Mouse (Mus musculus): ENCODE data around the gene Nol6.

Nol6 gene

DNA sequence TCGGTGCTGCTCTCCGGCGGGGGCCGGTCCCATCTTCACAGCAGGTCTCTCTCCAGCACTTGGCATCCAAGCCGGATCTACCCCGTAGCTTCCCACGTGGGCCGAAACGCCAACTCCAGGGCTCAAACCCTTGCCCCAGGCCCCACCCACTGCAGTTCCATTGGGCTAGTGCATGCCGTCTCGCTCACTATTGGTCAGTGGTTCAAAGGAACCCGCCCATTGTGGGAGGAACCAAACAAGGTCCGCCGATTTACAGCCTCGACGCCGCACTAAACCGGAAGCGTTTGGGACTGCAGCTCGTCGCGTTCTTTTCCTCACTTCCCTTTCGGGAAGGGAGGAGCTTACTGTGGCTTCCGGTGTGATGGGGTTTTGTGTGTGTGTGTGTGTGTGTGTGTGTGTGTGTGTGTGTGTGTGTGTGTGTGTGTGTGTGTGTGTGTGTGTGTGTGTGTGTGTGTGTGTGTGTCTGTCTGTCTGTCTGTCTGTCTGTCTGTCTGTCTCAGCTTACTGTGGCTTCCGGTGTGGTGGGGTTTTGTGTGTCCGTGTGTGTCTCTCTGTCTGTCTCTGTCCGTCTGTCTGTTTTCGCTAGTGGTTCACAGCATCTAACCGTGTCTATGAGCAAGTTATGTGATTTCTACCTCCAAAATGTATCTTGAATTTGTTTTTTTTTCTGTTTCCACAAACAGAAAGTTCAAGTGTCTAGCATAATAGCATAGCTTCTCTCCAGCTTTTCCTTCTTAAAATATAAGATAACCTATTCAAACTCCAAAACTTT lies at the start of gene Nol6:
TSS of gene Nol6 (minus strand) at position 276 of the 772 bp plus-strand sequence.
- DNase-seq (ENCODE audit: low spot score in 2 of 2), result peak; percentile 99

DNA sequence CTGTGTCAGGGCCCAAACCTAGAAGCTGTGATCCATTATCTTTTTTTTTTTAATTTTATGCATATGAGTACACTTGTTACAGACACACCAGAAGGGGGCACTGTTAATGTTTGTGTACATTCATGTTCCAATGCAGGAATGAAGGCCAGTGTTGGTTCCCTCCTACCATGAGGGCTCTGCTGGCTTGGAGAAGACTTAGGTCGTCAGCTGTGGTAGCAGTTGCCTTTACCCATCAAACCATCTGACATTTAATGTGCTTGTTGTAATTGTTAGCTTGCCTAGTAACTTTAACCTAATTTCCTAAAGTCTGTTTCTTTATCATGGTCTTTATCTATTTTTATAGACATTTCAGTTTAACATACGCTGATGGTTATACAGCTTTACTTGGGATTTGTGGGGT lies 46.7 kb upstream of the Nol6 start:
- no peak for DNase-seq (ENCODE audit: low spot score in 2 of 2)

DNA sequence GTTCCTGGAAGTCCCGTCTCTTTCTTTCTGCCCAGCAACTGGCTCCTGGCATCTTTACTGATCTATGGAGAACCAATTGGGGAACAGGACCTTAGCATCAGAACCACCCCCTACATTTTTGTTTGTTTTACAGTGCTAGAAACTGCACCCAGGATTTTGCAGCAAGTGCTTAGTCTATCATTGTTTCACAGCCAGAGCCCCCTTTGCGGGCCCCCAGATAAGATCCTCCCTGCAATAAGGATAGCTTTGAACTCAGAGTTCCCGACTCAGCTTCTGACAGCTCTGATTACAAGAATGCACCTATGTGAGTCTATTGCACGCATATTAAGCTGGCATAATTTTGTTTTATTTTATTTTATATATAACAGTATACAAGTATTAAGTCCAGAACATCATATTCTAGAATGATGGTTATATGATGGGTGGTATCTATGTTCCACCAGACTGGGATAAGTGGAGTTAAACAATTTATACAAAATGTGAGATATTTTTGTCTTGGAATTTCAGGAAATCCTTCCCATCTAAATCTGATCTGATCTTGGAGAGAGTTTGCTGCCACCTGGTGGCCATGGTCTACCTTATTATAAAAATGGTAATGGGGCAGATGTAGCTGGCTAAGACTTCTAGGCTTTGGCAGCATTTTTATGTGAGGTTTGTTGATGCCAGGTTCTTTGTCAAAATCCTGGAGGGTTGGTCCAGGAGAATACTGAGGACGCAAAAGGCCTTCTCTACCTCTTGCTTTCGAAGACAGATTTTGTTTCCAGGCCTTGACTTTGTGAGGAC lies 41.6 kb upstream of the Nol6 start:
- peak; percentile 80 to 85 for DNase-seq (ENCODE audit: low spot score in 2 of 2)

DNA sequence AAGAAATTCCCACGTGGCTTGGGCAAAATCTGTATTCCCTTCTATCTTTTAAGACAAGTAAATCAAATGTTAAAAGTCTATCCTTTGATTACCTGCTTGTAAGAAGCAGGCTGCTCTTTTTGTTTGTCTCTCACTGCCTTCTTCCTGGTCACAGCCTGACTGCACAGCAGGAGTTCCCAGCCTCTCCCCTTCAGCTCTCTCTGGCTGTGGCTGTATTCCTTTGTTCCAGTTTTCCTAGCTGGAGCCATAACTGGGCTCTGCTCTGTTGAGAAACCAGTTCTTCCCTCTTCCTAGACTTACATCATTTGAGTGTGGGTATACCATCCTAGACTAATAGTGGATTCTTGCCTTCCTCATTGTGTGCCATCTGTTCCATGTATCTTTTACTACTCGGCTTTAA lies 40.7 kb upstream of the Nol6 start:
- DNase-seq (ENCODE audit: low spot score in 2 of 2), result no peak

DNA sequence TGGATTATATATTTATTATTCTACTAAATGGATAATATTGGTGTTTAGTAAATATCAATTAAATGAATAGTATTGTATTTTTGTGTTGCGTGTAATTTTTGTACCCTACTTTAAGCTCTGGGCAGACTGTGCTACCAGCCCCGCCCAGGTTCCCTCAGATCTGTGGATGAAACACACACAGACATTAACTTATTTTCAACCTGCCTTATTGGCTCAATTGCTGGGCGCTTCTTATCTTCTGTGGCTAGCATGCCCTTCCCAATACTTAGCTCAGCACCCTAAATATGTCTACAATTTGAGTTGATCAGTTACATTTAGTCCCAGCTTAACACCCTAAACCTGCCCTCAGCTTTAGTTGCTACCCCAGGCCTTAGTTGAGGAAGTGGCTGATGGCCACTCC lies 37.0 kb upstream of the Nol6 start:
- no peak for DNase-seq (ENCODE audit: low spot score in 2 of 2)

DNA sequence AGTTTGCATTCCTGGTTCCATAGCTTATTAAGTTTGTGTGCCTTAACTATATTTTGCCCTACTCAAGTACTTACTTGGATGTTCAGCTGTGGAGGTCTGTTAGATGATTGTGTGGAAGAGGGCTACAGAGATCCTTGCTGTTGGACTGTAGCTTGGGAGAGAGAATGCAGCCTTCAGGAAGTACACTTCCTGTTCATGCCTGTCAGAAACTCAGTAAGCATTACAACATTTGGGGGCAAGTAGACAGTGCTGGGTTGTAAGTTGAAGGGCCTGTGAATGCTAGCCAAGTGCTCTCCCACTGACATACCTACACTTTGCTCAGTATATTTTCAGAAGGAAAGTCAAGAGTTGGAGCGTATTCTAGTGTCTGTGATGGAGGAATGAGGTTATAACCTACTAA lies 34.0 kb upstream of the Nol6 start:
- no peak for DNase-seq (ENCODE audit: low spot score in 2 of 2)

DNA sequence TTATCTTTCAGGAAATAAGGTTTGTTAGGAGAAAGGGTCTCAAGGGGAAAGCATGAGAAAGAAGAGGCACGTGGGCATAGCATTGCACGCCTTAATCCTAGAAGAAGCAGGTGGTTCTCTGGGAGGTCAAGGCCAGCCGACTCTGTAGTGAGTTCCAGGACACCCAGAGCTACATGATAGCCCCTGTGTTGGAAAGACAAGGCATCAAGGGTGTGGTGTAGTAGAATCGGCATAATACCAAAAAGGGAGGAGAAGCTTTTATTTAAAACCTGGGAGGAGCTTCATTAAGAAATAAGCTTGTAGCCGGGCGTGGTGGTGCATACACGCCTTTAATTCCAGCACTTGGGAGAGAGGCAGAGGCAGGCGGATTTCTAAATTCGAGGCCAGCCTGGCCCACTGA lies 32.7 kb upstream of the Nol6 start:
- no peak for DNase-seq (ENCODE audit: low spot score in 2 of 2)

DNA sequence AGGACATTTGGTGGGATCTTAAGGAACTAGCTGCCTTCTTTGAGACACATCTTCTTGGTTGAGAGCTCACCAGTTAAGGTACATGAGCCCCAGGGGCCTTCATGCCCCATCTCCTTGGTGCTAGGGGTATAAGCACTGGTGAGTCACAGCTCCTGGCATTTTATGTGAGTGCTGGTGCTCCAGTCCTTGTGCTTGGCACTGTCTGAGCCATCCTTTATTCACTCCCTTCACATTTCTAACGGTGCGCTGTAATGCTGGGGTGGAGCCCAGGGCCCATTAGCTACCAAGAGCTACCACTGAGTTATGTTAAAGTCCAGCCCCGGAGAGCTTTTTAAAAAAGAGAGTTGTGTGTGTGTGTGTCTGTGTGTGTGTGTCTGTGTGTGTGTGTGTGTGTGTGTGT lies 28.9 kb upstream of the Nol6 start:
- no peak for DNase-seq (ENCODE audit: low spot score in 2 of 2)

DNA sequence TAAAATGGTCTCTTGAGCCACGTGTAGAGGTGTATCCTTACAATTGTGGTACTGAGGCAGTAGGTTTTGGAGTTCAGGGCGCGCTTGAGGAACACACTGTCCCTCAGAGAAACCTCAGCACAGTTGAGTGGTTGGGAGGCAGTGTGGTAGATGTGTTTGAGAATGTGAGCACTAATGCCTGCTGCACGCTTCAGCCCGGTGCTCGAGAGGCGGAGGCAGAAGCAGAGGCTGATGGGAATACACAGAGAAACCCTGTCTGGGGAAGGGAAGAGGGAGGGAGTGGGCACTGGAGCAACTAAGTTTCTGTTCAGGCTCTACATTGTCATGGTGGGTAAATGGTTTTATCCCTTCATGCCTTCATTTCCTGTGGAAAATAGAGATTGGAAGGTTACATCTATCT lies 26.9 kb upstream of the Nol6 start:
- no peak for DNase-seq (ENCODE audit: low spot score in 2 of 2)

DNA sequence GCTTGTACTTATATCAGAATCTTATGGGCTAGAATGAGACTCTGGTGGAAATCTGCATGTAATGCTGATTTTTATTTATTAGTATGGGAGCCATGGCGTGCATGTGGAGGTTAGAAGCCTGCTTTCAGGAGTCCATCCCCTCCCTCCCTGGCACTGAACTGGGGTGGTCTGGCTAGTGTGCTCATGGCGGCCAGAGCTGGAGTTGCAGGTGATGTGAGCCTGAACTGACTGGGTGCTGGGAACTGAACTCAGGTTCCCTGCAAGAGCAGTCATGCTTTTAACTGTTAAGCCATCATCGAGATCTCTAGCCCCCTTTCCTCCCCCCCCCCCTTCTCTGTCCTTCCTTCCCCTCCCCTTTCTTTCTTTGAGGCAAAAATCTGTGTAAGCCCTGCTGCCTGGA lies 25.6 kb upstream of the Nol6 start:
- DNase-seq (ENCODE audit: low spot score in 2 of 2), result no peak

DNA sequence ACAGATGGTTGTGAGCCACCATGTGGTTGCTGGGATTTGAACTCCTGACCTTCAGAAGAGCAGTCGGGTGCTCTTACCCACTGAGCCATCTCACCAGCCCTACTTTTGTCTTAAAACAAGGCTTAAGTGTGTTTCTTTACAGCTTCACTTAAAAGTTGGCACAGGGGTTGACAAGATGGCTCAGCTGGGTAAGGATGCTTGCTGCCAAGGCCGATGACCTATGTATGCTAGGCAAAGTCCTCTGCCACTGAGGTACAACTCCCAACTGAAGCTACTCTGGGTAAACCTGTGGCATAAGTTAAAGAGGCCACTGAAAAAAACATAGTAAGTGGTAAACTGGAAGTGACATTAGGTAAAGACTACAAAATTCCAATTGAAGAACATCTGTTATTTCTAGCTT lies 18.3 kb upstream of the Nol6 start:
- no peak for DNase-seq (ENCODE audit: low spot score in 2 of 2)

DNA sequence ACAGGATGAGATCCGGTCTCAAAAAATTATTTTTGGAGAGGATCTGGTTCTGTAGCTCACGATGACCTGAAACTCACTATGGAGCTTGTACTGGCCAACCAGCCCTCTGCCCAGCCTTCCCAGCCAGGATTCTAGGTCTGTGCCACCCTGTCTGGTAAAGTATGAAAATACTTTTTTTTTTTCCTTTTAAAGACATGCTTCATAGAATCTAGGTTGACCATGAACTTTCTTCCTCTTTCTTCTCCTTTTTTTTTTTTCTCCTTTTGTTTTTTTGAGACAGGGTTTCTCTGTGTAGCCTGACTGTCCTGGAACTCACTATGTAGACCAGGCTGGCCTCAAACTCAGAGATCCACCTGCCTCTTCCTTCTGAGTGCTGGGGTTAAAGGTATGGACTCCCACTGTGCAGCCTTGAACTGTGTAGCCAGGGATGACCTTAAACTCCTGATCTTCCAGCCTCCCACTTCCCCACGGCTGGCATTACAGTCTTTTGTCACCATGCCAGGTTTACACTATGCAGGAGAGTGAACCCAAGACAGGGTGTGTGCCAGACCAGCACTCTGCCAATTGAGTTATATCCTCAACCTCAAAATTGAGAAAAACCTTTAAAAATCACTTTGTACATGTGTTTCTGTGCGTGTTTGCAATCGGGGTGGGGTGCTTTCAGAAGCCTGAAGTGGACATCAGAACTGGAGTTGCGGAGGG lies 16.1 kb upstream of the Nol6 start:
- no peak for DNase-seq (ENCODE audit: low spot score in 2 of 2)

DNA sequence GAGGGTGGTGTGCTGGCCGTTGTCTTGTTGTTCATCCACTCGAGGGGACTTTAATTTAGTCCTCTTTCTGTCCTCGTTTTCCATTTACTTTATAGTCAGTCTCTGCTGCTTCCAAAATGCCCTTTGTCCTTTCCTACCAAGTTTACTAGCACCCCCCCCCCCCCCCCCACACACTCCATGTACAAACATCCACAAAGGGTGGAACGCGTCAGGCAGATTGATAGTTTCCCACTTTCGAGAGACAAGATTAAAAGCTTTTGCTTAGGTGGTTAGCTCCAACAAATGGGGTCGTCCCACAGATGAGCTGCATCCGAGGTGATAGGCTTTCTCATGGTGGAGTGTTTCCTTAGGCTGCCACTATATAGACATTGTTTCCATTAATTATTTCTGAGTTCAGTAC lies 12.6 kb upstream of the Nol6 start:
- no peak for DNase-seq (ENCODE audit: low spot score in 2 of 2)

DNA sequence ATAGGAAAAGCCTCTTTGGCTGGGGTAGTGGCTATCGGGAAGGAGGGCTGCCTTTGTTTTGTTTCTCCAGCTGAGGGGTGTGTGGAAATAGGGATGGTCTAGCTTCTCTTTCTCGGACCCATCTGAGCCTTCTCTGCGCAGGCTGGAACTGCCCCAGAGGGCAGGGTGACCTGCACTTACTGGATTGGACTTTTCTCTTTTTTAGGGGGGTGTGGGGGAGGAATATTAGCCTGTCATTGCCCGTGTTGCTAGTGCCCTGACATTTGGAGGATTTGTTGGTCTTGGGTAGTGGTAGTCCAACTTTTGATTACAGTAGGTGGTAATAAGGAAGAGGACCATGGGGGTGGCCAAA lies 12.2 kb upstream of the Nol6 start:
- peak in 1 of 2 experiments; percentile 14 for DNase-seq (ENCODE audit: low spot score in 2 of 2)

DNA sequence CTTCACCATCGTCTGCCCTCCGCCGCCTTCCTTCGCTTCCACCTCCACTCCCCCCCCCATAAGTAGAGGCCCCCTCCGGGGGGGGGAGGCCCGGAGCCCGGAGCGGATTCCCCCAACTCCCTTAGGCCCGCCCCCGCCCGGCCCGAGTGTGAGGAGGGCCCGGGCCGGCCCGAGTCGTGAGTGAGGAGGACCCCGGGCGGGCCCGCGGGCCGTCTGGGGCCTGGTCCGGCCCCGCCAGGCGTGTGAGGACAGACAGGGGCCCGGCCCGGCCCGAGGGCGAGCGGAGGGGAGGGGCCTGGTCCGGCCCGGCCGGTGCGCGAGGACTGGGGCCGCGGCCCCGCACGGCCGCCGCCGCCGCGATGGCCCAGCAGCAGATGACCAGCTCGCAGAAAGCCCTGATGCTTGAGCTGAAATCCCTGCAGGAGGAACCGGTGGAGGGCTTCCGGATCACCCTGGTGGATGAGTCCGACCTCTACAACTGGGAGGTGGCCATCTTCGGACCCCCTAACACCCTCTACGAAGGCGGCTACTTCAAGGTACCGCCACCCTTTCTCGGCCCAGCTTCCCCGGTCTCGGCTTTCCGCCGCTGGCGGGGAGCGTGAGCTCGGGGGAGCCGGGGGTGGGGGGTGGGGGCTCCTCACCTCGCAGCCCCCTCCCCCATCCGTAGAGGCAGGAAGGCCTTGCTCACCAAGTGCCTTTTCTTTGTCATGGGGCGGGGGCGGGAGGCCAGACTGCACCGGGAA lies 11.6 kb upstream of the Nol6 start, which contains the start of gene Ube2r2:
TSS of gene Ube2r2 (plus strand) at position 33 of the 743 bp plus-strand sequence.
- DNase-seq (ENCODE audit: low spot score in 2 of 2), result peak; percentile 39 to 50

DNA sequence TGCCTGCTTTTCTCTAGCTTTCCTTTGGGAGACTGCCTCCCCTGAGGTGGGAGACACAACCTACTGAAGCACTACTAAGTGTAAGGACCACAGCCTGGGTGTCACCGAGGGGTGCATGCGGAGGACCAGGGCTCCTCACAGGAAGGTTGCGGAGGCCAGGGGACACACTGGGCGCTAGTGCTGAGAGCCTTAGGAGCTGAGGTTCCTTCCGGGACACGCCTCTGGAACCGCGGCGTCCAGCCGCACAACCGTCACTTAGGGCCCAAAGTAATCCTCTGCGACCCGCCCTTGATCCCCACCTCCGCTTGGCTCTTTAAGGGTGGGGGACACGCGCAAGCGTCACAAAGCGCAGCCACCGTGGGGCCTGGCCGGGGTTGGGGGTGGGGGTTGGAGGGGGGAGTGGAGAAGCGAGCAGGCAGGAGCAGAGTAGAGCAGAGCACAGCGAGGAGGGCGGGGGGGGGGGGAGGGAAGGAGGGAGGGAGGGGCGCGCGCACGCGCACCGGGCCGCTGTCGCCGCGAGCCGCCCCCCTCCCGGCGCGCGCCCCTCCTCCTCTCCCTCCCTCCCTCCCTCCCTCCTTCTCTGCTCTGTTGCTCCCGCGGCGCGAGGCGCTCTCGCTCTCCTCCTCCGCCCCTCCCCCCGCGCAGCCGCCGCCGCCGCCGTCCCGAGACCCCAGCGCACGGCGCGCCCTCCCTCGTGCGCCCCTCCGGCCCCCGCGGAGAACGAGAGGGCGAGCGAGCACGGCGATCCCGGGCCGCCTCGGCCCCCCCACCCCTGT lies 10.9 kb upstream of the Nol6 start:
- peak; percentile 60 to 61 for DNase-seq (ENCODE audit: low spot score in 2 of 2)

DNA sequence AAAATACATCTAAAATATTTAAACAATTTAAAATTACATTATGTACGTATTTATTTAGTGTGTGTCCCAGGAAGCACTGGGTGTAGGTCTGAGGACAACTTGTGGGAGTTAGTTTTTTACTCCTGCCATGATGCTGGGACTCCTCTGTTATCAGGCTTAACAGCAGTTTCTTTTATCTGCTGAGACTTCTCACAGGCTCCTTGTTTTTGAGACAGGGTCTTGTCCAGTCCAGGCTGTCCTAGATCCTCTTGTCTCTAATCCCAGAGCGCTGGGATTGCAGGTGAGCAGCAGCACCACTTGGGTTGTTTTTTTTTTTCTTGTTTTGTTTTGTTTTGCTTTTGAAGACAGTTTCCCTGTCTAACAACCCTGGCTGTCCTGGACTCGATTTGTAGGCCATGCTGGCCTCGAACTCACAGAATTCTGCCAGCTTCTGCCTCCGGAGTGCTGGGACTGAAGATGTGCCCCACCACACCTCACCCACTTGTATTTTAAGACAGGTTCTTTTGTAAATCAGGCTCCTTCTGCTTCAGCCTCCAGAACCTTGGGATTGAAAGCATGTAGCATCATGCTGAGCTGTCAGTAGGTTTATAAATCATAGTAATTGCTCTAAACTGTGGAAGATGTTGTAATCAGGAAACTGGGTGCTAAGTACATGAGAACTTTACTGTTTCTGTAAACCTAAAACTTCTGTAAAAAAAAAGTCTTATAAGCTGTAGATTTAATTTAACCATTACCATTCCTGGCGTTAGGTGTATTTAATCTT lies 9.5 kb upstream of the Nol6 start:
- no peak for DNase-seq (ENCODE audit: low spot score in 2 of 2)

DNA sequence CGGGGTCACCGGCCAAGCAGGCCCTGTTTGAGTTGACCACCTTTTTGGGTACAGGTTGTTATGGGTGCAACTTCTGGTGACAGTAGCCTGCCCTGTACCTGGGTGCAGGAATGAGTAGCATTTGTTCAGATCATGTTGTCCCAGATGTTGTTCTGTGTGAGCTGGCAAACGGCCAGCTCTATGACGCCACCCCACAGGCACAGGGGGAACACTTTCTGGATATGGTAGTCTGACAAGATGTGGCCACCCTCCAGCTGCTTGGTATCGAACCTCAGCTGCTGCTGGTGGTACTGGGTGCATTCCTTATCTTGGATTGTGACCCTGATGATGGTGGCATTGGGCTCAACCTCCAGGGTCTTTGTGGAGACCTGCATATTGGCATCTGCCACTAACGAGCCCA lies 8.2 kb upstream of the Nol6 start:
- DNase-seq (ENCODE audit: low spot score in 2 of 2), result no peak

DNA sequence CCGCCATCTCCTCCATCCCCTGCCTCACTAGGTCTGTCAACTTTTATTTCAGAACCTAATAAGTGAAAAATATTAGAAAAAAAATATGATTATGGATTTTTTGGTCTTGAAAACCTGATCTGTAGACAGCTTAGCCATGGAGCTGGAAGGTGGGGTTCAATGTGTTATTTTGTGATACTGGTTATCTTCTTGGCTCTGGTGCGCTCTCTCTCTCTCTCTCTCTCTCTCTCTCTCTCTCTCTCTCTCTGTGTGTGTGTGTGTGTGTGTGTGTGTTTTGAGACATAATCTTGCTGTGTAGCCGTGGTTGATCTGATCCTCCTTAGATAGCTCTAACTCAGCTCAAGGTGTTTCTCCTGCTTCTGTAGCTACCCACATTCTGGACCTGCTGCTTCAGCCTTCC lies 5.6 kb upstream of the Nol6 start:
- DNase-seq (ENCODE audit: low spot score in 2 of 2), result no peak

DNA sequence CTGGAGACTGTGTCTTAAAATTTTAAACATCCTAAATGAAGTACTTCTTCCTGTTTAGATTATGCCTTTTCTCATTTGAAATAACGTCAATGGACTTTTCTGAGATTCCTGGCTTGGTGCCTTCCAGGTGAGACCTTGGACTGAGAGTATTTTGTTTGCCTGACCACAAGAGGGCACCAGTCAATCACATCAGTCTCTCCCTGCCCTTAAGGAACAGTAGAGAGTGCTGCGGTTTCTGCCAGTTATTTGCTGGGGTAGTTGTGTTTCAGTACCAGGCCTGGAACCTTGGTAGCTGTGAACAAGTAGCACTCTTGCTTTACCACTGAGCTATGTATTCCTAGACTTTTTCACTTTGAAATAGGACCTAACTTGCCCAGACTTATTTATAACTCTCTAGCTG lies 5.2 kb upstream of the Nol6 start:
- DNase-seq (ENCODE audit: low spot score in 2 of 2), result peak; percentile 20 to 52
